Mouse (Mus musculus) midbrain, embryonic 10.5 days (tissue): ENCODE measurements around the gene Dnajc4. TPM values are rescaled to one million over a fixed set of nuclear protein-coding genes. Genes with fewer than 3 reads are reported as not detected.
A peak's percentile ranks its signal among the peaks of the same experiment; 100 is the strongest.

Source experiments
- DNase-seq: peaks from one replicate; pipeline ENCODE4 v3.0.0-alpha.2; 2017; ENCODE audit warnings: low spot score
- H3K27ac ChIP-seq: fragments of 300-500 bp; sonication (generic); replicated peaks from 2 replicates; pipeline ENCODE4 v1.5.1; 2016; ENCODE audit warnings: mild to moderate bottlenecking
- H3K27me3 ChIP-seq: fragments of 300-500 bp; sonication (generic); 2 replicates; pipeline ENCODE4 v1.6.1; 2016; ENCODE audit warnings: low read depth, mild to moderate bottlenecking; ENCODE audit not compliant: poor library complexity, severe bottlenecking
- H3K36me3 ChIP-seq: fragments of 300-500 bp; sonication (generic); 2 replicates; pipeline ENCODE4 v1.6.1; 2016; ENCODE audit warnings: mild to moderate bottlenecking, moderate library complexity
- H3K4me1 ChIP-seq: fragments of 300-500 bp; sonication (generic); 2 replicates; pipeline ENCODE4 v1.6.1; 2016
- H3K4me3 ChIP-seq: fragments of 300-500 bp; sonication (generic); 2 replicates; pipeline ENCODE4 v1.5.1; 2016; ENCODE audit warnings: mild to moderate bottlenecking, moderate library complexity
- H3K9me3 ChIP-seq: fragments of 300-500 bp; sonication (generic); replicated peaks from 2 replicates; pipeline ENCODE4 v1.6.1; 2016; ENCODE audit warnings: mild to moderate bottlenecking
- WGBS: fragments of 180-500 bp; shearing (Covaris S2); methylation state at CpG from one replicate; pipeline ENCODE4 v1.1.7; 2016; 5-methylcytosine and 5-hydroxymethylcytosine counted together
- polyA plus RNA-seq: library from polyadenylated mRNA; unstranded; fragments of >200 nt; fragmentation: Nextera tagmentation; extraction: Ambion mirVana; gene quantifications from 2 replicates; pipeline ENCODE4 v1.2.1, GENCODE M21; 2016

The Dnajc4 gene
- polyA plus RNA-seq, 1 experiment from 2014 or later, result 20.8 TPM

GRCm38 (mm10) chr19:6969291-6969664 lies 23.1 kb downstream of the Dnajc4 start:
- H3K27ac ChIP-seq, result peak overlapping the region; percentile 82
- H3K4me1 ChIP-seq, result peaks cover 50% of the 10 kb centered on the region

GRCm38 (mm10) chr19:6968491-6969271 lies 23.7 kb downstream of the Dnajc4 start:
- WGBS, result 13% methylated on average over 15 of the region's 15 CpGs
- Histone ChIP-seq H3K27ac (peak overlapping the region; percentile 82), H3K27me3 (peaks cover 60% of the 10 kb centered on the region), H3K4me1 (peaks cover 44% of the 10 kb centered on the region), H3K9me3 (no peaks in the 10 kb centered on the region), H3K4me3 (peak overlapping the region; percentile 64), H3K36me3 (peaks cover 18% of the 10 kb centered on the region)
- DNase-seq, result no peak

More at GRCm38 (mm10) chr19:6969291-6969664, 23.1 kb downstream of the Dnajc4 start:
- under 1% methylated on average over 20 of the region's 20 CpGs for WGBS
- Histone ChIP-seq H3K27me3 (peaks cover 60% of the 10 kb centered on the region), H3K36me3 (peaks cover 15% of the 10 kb centered on the region), H3K9me3 (no peaks in the 10 kb centered on the region), H3K4me3 (peak overlapping the region; percentile 64)
- no peak for DNase-seq

GRCm38 (mm10) chr19:6956461-6956860 lies 35.9 kb downstream of the Dnajc4 start:
- no peak overlapping the region for H3K27ac ChIP-seq
- no peaks in the 10 kb centered on the region for H3K27me3 ChIP-seq
- H3K4me1 ChIP-seq, result peaks cover 19% of the 10 kb centered on the region
- DNase-seq, result no peak
- H3K4me3 ChIP-seq, result no peak overlapping the region
- H3K9me3 ChIP-seq, result no peaks in the 10 kb centered on the region
- 88% methylated on average over 10 of the region's 10 CpGs for WGBS
- peaks cover 64% of the 10 kb centered on the region for H3K36me3 ChIP-seq

GRCm38 (mm10) chr19:6955424-6955823 lies 36.9 kb downstream of the Dnajc4 start:
- Histone ChIP-seq H3K27me3 (no peaks in the 10 kb centered on the region), H3K4me3 (no peak overlapping the region), H3K9me3 (no peaks in the 10 kb centered on the region), H3K36me3 (peaks cover 62% of the 10 kb centered on the region), H3K27ac (0 out of 2 replicates have a peak overlapping the region, but pooled peaks have one; percentile 4), H3K4me1 (peaks cover 20% of the 10 kb centered on the region)
- no peak for DNase-seq
- WGBS, result 85% methylated on average over 7 of the region's 7 CpGs

GRCm38 (mm10) chr19:6954046-6954445 lies 38.3 kb downstream of the Dnajc4 start:
- Histone ChIP-seq H3K27ac (no peak overlapping the region), H3K27me3 (no peaks in the 10 kb centered on the region), H3K9me3 (no peaks in the 10 kb centered on the region), H3K4me1 (peaks cover 33% of the 10 kb centered on the region), H3K4me3 (no peak overlapping the region), H3K36me3 (peaks cover 49% of the 10 kb centered on the region)
- no peak for DNase-seq
- 62% methylated on average over 9 of the region's 9 CpGs for WGBS

- Histone ChIP-seq H3K4me3 (peak overlapping the region; percentile 72), H3K27me3 (no peaks in the 10 kb centered on the region), H3K4me1 (peaks cover 33% of the 10 kb centered on the region), H3K9me3 (no peaks in the 10 kb centered on the region), H3K36me3 (peaks cover 35% of the 10 kb centered on the region), H3K27ac (peak overlapping the region; percentile 97)
- 28% methylated on average over 3 of the region's 3 CpGs for WGBS
- no peak for DNase-seq
These were observed 39.7 kb downstream of the Dnajc4 start for GRCm38 (mm10) chr19:6952712-6953037.

GRCm38 (mm10) chr19:6951994-6952711 lies 40.2 kb downstream of the Dnajc4 start:
- Histone ChIP-seq H3K4me3 (peak overlapping the region; percentile 72), H3K27me3 (no peaks in the 10 kb centered on the region), H3K4me1 (peaks cover 33% of the 10 kb centered on the region), H3K27ac (peak overlapping the region; percentile 97), H3K9me3 (no peaks in the 10 kb centered on the region), H3K36me3 (peaks cover 31% of the 10 kb centered on the region)
- DNase-seq, result peak; percentile 69
- WGBS, result 4% methylated on average over 31 of the region's 31 CpGs

- no peaks in the 10 kb centered on the region for H3K9me3 ChIP-seq
- under 1% methylated on average over 35 of the region's 35 CpGs for WGBS
- H3K4me1 ChIP-seq, result peaks cover 33% of the 10 kb centered on the region
- H3K4me3 ChIP-seq, result peak overlapping the region; percentile 72
- H3K27ac ChIP-seq, result peak overlapping the region; percentile 97
- H3K27me3 ChIP-seq, result no peaks in the 10 kb centered on the region
- H3K36me3 ChIP-seq, result peaks cover 25% of the 10 kb centered on the region
- DNase-seq, result peak; percentile 94
These were observed 40.9 kb downstream of the Dnajc4 start for GRCm38 (mm10) chr19:6951381-6951968.

- Histone ChIP-seq H3K27ac (peak overlapping the region; percentile 97), H3K9me3 (no peaks in the 10 kb centered on the region), H3K27me3 (no peaks in the 10 kb centered on the region), H3K36me3 (peaks cover 23% of the 10 kb centered on the region), H3K4me1 (peaks cover 33% of the 10 kb centered on the region), H3K4me3 (peak overlapping the region; percentile 72)
- DNase-seq, result peak; percentile 77
- under 1% methylated on average over 28 of the region's 28 CpGs for WGBS
These were observed 41.7 kb downstream of the Dnajc4 start for GRCm38 (mm10) chr19:6950613-6951153.

GRCm38 (mm10) chr19:6949951-6950350 lies 42.4 kb downstream of the Dnajc4 start:
- no peak for DNase-seq
- Histone ChIP-seq H3K4me3 (peak overlapping the region; percentile 72), H3K27ac (peak overlapping the region; percentile 97), H3K9me3 (no peaks in the 10 kb centered on the region), H3K27me3 (no peaks in the 10 kb centered on the region), H3K4me1 (peaks cover 33% of the 10 kb centered on the region), H3K36me3 (peaks cover 22% of the 10 kb centered on the region)
- 59% methylated on average over 5 of the region's 5 CpGs for WGBS

GRCm38 (mm10) chr19:6949532-6949931 lies 42.8 kb downstream of the Dnajc4 start:
- Histone ChIP-seq H3K4me3 (peak overlapping the region; percentile 72; the same call in 1 of the 2 replicates), H3K4me1 (peaks cover 33% of the 10 kb centered on the region), H3K36me3 (peaks cover 21% of the 10 kb centered on the region), H3K27ac (peak overlapping the region; percentile 97), H3K27me3 (no peaks in the 10 kb centered on the region), H3K9me3 (no peaks in the 10 kb centered on the region)
- 90% methylated on average over 5 of the region's 5 CpGs for WGBS
- DNase-seq, result no peak

- Histone ChIP-seq H3K27me3 (no peaks in the 10 kb centered on the region), H3K4me3 (no peak overlapping the region), H3K4me1 (peaks cover 34% of the 10 kb centered on the region), H3K9me3 (no peaks in the 10 kb centered on the region), H3K36me3 (peaks cover 14% of the 10 kb centered on the region), H3K27ac (no peak overlapping the region)
- 83% methylated on average over 4 of the region's 4 CpGs for WGBS
- no peak for DNase-seq
These were observed 44.2 kb downstream of the Dnajc4 start for GRCm38 (mm10) chr19:6948186-6948585.
